Mouse (Mus musculus): ENCODE measurements around the gene Gsta3.
A peak's percentile ranks its signal among the peaks of the same experiment; 100 is the strongest.
"Not testable (repeated sequence)": the region's sequence is repeated elsewhere in the genome, so short reads cannot be mapped to it uniquely, and the experiment has no call there.

The Gsta3 gene

DNA sequence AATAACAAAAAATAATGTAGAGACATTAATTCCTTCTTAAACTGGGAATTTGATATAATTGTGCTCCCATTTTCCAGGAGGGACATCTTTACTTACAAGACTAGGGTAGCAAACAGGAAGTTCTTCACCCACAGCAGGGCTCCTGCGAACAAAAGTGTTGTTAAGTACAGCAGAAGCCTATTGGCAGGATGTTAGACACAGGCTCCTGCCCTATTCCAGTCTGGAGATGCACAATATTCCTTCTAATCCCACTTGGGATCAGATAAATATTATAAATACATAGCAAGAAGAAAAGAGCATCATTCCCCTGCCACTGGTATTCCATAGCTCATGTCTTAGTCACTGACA, 12.9 kb downstream of the Gsta3 start:
- DNase-seq (ENCODE audit: low spot score) = no peak

DNA sequence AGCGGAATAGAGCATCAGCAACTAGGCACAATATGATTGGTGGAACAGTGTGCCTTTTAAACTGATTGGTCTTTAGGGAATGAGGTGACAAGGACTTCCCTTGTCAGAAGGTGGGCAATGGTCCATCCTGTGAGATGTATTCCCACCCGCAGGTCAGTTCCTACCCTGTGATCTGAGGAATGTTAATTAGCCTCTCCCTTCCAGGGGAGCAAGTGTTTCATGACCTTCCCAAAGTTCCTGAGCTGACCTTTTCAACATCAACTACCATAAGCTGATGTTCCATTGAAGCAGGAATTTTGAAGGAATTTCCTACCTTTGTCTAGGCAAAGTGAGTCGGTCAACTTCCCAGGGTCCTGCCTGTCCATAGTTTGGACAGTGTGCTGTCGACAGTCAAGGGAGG, 13.5 kb downstream of the Gsta3 start:
- DNase-seq (ENCODE audit: low spot score) = no peak

- DNase-seq (ENCODE audit: low spot score) = no peak
These were observed 15.4 kb downstream of the Gsta3 start for GRCm38 (mm10) chr1:21255625-21256345.

DNA sequence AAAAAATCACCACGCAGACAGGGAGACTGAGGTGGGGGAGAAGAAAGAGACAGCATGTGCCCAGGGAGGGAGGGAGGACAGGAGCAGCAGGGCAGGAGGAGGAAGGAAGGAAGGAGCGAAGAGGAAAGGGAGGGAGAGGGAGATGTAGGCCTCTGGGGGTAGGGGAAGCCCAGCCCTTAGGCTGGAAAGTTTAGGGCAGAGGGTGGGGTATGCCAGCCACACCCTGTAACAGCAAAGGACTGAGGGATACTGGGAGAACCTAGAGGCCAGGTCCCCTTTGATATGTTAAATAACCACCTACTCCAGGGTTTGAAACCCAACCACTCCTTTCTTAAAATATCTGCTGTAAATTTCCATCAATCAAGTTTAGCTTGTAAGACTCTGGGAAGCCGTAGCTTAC, 16.0 kb downstream of the Gsta3 start:
- DNase-seq (ENCODE audit: low spot score) = no peak

GRCm38 (mm10) chr1:21256871-21257270, 16.5 kb downstream of the Gsta3 start:
- no peak for DNase-seq (ENCODE audit: low spot score)

DNA sequence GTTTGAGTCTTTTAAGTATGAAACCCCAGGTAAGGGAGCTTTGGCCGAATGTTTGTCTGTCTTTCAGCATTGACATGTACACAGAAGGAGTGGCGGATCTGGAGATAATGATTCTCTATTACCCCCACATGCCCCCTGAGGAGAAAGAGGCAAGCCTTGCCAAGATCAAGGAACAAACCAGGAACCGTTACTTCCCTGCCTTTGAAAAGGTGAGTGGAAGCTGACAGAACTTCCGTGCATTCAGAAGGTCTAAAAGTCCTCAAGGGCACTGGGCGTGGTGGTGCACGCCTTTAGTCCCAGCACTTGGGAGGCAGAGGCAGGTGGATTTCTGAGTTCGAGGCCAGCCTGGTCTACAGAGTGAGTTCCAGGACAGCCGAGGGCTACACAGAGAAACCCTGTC, 19.6 kb downstream of the Gsta3 start:
- not testable (repeated sequence) for DNase-seq (ENCODE audit: low spot score)

- no peak for DNase-seq (ENCODE audit: low spot score)
These were observed 22.0 kb downstream of the Gsta3 start for GRCm38 (mm10) chr1:21262401-21262800.

GRCm38 (mm10) chr1:21263986-21264385, 23.6 kb downstream of the Gsta3 start:
- no peak for DNase-seq (ENCODE audit: low spot score)

DNA sequence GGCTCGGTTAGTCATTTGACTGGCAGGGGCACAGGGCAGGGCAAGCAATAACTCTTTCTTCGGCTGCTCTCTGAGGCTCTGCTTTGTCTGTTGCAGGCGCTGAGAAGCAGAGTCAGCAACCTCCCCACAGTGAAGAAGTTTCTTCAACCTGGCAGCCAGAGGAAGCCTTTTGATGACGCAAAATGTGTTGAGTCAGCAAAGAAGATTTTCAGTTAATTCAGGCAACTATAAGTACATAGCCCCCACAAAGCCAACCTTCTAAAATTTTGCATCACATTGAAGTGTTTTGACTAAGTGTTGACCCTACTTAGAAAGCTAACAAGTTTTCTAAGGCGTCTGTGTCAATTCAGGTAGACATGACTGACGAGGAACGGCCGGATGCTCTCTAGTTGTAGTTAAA, 24.4 kb downstream of the Gsta3 start:
- no peak for DNase-seq (ENCODE audit: low spot score)

GRCm38 (mm10) chr1:21266766-21267165, 26.4 kb downstream of the Gsta3 start:
- DNase-seq (ENCODE audit: low spot score) = no peak

- not testable (repeated sequence) for DNase-seq (ENCODE audit: low spot score)
These were observed 27.1 kb downstream of the Gsta3 start for GRCm38 (mm10) chr1:21267466-21267865.

DNA sequence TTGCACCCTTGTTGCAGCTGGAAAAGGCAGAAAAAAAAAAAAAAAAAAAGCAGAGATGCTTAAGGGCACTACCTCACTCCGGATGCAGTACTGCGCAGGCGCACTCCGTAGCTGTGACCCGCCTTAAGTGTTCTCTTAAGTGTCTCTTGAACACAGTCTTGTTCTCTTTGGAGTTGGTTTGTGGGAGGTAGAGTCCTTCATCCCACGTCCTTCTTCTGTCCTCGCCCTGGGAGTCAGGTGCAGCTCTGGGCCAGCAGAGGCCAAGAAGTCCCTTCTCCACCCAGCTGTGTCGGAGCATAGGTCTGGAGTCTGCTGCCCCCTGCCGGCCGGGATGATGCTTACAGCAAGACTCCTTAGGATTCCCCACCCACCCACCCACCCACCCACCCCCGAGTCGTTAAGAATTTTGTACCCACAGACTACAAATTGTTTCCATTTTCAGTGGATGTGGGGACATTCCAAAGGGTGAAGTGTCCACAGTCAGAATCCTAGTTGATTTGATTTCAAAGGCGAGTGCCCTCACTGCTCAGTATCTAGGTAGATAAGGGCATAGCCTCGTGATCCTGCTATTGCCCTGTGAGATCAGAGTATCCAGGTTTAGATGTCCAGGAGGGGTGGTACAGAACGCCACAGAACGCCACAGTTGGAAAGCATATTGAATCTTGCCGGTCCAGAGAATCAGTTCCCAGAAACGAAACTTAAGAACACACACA, 31.1 kb downstream of the Gsta3 start:
- peak; percentile 83 for DNase-seq (ENCODE audit: low spot score)

DNA sequence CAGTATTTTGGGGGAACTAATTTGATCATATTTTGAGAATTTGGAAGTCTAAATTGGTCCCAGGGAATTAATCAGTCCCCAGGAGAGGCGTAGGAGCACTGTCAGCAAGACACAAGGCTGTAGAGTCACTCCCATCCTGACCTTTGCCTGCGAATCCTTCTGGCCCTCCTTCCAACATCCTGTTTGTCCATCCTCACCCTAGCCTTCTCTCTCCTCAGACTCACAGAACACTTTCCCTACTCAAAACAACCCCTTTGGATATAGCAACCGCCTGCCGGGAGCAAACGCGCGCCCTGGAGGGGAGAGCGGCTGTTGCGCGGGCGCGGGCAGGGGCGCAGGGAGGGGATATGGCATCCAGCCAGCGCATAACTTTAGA, 31.7 kb downstream of the Gsta3 start:
- peak; percentile 4 for DNase-seq (ENCODE audit: low spot score)

DNA sequence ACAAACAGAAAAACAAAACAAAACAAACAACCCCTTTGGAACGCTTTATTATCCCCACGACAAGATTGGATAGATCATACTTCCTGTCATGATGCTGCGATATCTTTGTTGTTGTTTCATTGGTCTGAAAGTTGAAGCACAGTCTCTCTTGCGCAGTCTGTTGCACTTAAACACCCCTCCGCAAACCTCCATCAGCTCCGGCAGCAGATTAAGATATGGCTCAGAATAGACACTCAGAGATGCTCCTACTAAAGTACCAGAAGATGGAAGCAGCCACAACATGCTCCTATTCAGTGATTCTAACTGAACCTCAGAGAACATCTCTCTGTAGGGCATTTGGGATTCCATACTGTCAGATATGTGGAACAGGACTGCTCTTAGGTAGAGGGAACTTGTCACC, 32.7 kb downstream of the Gsta3 start:
- no peak for DNase-seq (ENCODE audit: low spot score)

DNA sequence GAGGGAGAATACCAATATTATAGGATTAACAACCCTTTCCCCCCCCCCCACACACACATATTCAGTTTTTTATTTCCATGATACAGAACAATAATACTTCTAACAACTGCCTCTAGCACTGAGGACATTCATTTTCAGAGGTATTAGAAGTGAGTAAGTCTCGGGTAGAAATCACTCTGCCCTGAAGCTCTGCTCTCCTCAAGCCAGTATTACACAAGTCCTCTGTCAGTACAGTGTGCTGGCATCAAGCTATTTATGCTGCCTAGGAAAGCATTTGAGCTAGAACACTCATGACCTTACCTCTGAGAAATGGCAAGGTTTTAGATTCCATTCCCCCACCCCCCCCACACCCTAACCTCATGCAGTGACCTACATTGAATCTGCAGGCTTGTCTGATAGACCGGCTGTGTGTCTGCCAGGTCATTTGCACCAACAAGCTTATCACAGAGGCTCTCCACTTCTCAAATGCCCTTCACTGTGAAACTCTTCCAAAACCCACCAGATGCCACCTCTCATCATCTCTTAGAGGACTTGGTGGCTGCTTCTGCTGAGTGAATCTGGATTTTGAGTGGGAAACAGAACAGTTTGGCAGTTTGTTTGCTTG, 34.1 kb downstream of the Gsta3 start:
- DNase-seq (ENCODE audit: low spot score) = no peak

DNA sequence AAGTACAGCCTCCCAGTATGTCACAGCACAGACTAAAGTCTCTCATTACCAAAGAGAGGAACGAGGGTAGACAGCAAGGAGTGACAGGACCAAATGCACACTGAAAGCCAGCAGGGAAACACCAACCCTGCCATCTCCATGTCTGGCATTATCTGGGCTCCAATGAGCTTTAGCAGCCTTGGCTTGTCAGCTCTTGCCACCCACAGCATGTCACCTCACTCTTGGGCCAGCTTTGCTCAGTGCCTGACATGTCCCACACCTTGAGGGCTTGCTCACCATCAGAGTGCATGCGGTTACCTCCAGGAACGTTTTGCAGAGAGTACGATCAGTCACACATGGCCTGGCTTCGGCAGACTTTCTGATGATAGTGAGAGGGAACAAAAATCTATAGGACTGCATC, 35.0 kb downstream of the Gsta3 start:
- not testable (repeated sequence) for DNase-seq (ENCODE audit: low spot score)

GRCm38 (mm10) chr1:21276158-21276557, 35.8 kb downstream of the Gsta3 start:
- not testable (repeated sequence) for DNase-seq (ENCODE audit: low spot score)

GRCm38 (mm10) chr1:21280306-21280705, 39.9 kb downstream of the Gsta3 start:
- no peak for DNase-seq (ENCODE audit: low spot score)

DNA sequence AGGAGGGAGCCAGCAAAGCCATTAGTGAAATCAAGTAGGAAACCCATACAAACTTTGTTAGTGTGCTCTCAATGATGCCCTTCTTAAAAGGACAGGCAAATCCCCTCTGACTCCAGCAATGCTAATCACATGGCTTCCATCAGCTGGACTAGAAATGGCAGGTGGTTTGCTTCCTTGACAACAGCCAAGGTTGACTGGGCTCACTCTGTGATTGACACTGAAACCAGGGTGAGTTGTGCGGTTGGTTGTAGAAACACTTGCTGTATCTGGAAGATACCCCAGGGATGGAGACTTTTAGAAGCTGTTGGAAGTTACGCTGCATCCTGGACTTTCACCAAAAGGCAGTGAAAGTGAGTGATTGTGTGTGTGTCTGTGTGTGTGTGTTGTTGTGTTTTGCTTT, 44.3 kb downstream of the Gsta3 start:
- not testable (repeated sequence) for DNase-seq (ENCODE audit: low spot score)

- DNase-seq (ENCODE audit: low spot score) = no peak
These were observed 51.0 kb downstream of the Gsta3 start for GRCm38 (mm10) chr1:21291394-21291793.

- DNase-seq (ENCODE audit: low spot score) = no peak
These were observed 52.2 kb downstream of the Gsta3 start for GRCm38 (mm10) chr1:21292590-21292989.

DNA sequence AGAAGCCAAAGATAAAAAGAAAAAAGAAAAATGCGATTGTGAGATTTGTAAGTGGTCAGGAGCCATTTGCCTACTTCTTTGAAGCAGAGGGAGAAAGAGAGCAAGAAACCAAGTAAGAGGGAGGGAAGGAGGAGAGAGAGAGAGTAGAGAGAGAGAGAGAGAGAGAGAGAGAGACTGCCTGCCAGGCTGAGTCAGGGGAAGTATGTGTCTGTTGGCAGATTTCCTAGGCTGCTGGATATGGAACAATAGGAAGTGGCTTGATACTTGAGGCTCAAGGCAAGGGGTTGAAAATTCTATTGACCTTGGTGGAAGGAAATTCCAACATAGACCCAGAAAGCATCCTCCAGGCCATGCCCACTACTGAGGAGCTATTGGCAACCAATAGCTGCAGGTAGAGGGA, 55.8 kb downstream of the Gsta3 start:
- no peak for DNase-seq (ENCODE audit: low spot score)

DNA sequence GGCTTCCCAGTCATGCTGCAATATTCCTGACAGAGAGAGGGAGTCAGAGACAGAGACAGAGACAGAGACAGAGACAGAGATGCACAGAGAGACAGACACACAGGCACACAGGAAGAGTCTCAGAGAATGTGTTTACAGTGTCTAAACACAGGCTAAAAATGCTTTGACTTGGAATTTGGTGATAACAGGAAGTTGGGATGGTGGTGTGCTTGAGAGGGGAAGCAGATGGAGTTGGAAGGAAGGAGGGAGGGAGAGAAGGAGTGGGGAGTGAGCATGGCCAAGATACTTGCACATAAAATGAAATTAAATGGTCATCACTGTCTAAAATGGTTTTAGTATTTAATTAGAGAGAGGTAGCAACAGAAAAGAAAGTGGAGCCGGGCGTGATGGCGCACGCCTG, 57.7 kb downstream of the Gsta3 start:
- DNase-seq (ENCODE audit: low spot score) = no peak

GRCm38 (mm10) chr1:21299826-21300225, 59.4 kb downstream of the Gsta3 start:
- DNase-seq (ENCODE audit: low spot score) = no peak

Measured in retina, embryonic 14.5 days (tissue).